Mouse (Mus musculus): ENCODE data around the gene Foxk1.
A peak's percentile ranks its signal among the peaks of the same experiment; 100 is the strongest.

Foxk1 gene

DNA sequence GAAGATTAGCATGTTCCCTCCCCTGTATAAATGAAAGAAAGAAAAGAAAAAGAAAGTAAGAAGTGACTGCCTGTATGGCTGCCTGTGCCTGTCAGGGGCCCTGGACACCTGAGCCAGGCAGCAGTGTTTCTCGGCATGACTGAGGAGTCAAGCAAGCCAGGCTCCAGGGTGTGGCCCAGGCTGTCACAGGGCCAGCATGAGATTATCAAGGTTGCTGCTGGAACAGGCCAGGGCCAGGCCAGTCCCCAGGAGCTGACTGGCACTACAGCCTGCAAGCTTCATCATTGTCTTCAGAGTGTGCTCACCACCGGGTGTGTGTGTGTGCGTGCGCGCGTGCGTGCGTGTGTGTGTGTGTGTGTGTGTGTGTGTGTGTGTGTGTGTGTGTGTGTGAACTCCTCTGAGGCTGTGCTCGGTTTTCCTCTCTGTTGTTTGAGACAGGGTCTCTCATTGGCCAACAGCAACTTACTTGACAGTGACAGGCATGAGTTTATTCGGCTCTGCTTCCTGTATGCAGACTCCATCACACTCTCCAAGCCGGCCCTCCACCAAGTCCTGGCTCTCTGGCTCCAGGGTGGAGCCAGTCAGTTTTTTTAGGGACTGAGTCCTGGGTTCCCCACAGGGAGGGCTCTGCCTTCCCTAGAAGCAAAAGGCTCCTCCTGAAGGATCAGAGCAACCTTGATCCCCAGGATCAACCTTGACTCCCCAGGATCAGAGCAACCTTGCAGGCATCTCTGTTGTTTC lies 43.7 kb downstream of the Foxk1 start:
- no peak for DNase-seq (ENCODE audit: low spot score in 2 of 2)

DNA sequence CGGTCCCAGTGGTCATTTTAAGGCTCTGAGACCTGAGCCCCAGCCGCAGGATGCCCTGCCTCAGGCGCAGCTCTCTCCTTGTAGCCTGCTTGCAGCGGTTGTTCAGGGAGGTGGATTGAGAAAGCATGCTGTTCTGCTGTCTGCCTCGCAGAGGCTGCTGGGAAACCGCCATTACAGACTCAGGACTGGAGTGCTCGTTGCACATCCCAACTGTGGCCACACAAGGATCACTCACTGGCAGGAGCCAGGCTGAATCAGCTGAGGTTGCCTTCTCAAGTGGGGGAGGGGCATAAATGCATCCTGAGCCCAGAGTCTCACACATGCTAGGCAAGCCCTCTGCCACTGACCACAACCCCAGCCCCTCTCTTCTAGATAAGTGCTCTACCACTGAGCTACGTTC lies 44.4 kb downstream of the Foxk1 start:
- no peak for DNase-seq (ENCODE audit: low spot score in 2 of 2)

DNA sequence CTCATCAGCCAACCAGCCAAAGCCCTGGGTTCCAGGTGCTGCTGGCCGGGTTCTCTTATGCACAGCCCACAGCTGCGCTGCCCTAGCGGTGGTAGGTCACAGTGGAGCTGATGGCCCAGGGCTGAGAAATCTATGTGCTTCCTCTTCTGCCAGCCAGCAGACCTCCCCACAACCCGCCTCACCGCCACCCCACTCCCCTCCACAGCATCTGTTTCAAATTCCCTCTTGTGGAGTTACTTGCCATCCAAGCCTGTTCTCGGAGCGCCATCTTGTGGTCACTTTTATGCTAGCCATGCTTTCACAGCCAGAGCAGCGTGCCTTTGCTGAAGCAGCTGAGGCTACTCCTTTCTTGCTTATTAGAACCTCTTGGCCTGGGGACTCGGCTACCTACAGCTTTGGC lies 46.8 kb downstream of the Foxk1 start:
- peak; percentile 84 to 88 for DNase-seq (ENCODE audit: low spot score in 2 of 2)

DNA sequence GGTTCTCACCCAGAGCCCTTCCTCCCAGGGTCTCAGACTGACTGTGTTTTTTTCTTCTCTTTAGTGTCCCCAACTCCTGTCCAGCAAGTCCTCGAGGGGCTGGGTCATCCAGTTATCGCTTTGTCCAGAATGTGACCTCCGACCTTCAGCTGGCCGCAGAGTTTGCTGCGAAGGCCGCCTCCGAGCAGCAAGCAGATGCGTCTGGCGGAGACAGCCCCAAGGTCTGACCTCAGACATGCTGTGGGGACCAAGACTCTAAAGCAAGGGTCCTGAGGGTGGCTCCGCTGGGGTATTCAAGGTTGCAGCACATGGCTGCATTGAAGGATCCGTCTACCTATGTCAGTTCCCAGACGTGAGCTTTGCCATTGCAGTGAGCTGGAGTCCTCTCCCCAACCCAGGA lies 47.3 kb downstream of the Foxk1 start:
- no peak for DNase-seq (ENCODE audit: low spot score in 2 of 2)

DNA sequence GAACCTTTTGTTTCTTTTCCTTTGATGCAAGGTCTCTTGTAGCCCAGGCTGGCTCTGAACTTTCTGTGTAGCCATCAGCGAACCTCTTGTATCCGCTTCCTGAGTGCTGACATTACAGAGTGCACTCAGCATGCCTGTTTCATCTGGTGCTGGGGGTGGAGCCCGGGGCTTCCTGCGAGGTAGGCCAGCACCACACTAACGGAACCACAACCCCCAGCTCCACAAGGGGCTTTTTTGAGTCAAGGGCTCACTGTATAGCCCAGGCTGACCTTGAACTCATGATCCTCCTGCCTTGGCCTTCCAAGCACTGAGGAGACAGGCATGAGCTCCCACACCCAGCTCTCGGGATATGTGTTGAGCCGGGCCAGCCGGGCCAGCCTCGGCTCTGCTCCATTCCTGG lies 49.5 kb downstream of the Foxk1 start:
- DNase-seq (ENCODE audit: low spot score in 2 of 2) = no peak

DNA sequence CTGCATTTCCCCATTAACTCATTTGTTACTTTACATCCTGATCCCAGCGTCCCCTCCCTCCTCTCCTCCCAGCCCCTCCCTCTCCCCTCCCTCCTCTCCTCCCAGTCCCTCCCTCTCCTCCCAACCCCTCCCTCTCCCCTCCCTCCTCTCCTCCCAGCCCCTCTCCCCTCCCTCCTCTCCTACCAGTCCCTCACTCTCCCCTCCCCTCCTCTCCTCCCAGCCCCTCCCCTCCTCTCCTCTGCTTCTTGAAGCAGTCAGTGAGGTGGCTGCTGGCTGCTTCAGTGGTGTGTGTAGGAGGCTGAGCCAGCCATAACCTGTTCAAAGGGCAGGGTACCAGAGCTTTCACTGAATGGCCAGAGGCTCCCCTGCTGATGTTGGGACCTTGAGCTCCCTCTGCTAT lies 50.5 kb downstream of the Foxk1 start:
- DNase-seq (ENCODE audit: low spot score in 2 of 2) = no peak

DNA sequence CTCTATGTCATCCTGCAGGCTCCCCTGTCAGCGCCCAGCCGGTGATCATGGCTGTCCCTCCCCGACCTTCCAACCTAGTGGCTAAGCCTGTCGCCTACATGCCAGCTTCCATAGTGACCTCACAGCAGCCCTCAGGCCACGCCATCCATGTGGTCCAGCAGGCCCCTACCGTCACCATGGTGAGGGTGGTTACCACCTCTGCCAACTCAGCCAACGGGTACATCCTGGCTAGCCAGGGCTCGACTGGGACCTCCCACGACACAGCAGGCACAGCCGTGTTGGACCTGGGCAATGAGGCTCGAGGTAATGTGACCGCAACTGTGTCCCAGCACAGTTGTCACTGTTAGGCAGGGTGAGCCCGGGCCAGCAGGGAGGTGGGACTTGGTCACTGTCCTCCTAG lies 52.4 kb downstream of the Foxk1 start:
- no peak for DNase-seq (ENCODE audit: low spot score in 2 of 2)

DNA sequence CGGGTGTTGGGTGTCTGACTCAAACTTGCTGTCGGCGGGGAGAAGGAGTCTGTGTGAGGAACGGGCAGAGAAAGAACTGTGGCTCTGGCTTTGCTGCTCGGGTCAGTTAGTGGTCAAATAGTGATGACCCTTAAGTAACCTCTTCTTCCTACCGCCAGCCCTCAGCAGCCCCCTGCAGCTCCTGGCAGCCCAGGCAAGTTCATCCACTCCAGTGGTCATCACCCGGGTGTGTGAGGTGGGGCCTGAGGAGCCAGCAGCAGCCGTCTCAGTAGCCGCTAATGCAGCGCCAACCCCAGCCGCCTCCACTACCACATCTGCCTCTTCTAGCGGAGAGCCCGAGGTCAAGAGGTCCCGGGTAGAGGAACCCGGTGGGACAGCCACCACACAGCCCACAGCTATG lies 55.0 kb downstream of the Foxk1 start:
- no peak for DNase-seq (ENCODE audit: low spot score in 2 of 2)

DNA sequence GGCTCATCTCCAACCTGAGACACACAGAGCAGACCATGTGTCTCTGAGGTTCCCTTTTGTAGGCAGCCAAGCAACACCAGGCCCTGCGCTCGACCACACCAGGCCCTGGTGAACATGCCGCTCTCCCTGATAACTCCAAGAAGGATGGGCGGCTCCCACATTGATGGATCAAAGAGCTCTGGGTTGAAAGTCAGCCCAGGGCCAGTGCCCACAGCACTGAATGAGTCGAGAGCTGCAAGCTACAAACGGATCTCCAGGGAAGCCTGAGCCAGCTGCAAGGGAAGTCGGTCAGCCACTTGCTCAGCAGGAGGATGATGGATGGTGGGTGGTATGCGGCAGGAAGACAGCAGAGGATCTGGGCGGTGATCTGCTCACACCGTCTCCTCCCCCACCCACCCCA lies 56.0 kb downstream of the Foxk1 start:
- DNase-seq (ENCODE audit: low spot score in 2 of 2) = no peak

DNA sequence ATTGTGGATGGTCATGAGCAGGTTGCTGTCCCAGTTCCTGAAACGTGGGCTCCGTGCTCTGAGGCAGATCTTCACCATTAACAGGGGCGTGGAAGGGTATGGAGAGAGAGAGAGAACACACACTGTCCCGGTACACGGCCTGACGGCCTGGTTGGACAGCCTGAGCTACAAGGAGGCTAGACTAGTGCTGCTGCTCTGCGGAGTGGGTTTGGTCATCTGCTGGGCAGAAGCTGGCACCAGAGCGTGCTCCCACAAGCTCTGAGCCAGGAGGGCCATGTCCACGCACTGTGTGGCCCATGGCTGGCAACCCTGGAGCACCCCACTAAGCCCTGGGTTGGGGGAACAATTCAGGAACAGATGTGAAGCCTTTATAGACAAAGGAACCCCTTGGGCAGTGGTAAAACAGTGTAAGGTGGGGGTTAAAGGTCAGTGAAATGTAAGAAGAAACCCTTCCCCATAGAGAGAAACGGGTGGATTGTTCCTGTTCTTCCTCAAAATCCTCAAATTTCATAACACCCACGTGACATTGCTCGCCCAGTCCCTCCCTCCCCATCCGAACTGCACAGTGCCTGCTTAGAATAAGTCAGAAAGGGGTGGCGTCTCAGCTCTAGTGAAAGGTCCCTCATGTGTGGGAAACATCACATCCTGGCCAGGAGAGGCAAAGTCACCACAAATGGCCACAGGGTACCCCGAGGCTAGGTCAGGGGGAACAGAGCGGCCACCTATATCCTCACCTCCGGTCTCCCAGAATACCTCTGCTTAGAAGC lies 57.7 kb downstream of the Foxk1 start:
- DNase-seq (ENCODE audit: low spot score in 2 of 2) = no peak

DNA sequence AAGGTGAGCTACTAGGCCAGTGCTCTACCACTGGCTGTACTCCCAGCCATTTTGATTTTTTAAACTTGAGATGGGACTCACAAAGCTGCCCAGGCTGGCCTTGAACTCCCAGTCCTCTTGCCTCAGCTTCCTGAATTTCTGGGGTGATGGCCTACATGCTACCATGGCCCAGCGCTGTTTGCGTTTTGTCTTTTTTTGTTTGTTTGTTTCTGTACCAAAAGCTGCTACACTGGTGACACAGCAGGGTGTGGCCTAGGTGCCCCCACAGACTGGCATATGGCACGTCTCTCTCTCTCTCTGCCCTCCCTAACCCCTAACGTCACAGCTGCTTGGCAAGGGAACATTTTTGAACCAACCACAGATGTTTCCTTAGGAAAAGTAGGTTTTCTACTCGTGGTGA lies 58.5 kb downstream of the Foxk1 start:
- DNase-seq (ENCODE audit: low spot score in 2 of 2) = no peak

DNA sequence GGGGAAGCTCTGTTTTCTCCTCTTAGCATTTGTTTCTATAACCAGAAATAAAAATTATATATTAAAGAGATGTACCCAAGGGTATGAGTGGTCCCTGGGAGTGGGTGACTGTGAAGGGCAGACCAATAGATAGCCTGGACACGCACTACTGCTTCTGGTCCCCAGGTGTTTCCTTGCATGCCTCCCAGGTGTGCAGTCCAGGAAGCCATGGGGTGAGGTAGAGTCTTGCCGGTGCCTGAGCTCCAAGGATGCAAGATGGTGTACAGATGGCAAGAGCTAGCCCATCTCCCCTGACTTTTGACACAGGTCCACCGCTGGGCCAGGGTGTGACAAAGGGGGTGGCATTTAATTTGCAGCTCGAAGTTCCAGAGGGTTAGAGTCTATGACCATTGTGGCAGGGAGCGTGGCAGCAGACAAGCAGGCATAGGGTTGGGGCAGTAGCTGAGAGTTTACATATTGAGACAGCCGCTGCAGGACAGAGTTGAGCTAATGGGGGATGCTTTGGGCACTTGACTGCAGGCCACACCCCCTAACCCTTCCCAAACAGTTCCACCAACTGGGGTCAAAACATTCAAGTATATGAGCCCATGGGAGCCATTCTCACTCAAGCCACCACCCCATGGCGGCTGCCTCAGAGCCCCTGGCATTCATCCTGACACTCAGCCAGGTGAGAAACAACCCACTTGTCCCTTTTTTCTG lies 60.8 kb downstream of the Foxk1 start:
- DNase-seq (ENCODE audit: low spot score in 2 of 2) = no peak

DNA sequence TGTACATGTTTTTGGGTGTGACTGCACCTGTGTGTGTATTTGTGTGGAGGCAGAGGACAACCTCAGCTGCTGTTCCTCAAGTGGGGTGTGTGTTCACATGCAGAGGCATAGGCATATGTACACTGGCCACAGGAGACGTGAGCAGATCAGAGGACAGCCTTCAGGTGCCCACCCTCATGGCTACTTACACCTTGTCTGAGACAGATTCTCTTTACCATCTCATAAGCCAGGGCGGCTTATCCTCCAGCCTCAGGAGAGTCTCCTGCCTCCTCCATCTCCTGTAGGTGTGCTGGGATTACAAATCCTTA lies 61.3 kb downstream of the Foxk1 start:
- DNase-seq (ENCODE audit: low spot score in 2 of 2) = no peak

DNA sequence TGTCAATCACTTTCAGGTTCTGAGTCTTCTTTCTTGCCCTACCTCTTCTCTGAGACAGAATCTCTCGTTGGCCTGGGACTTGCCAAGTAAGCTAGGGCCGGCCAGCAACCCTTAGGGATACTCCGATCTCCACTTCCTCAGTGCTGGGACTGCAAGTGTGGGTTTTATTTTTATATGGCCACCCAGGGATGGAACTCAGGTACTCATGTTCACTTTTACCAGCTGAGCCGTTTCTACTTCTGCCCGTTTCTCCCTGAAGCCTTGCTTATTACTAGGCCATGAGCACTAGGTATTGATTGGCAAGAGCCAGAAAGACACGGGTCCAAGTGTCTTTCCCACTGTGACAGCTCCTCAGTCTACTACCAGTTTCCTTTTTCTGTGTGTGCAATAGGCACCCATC lies 61.7 kb downstream of the Foxk1 start:
- DNase-seq (ENCODE audit: low spot score in 2 of 2) = no peak

DNA sequence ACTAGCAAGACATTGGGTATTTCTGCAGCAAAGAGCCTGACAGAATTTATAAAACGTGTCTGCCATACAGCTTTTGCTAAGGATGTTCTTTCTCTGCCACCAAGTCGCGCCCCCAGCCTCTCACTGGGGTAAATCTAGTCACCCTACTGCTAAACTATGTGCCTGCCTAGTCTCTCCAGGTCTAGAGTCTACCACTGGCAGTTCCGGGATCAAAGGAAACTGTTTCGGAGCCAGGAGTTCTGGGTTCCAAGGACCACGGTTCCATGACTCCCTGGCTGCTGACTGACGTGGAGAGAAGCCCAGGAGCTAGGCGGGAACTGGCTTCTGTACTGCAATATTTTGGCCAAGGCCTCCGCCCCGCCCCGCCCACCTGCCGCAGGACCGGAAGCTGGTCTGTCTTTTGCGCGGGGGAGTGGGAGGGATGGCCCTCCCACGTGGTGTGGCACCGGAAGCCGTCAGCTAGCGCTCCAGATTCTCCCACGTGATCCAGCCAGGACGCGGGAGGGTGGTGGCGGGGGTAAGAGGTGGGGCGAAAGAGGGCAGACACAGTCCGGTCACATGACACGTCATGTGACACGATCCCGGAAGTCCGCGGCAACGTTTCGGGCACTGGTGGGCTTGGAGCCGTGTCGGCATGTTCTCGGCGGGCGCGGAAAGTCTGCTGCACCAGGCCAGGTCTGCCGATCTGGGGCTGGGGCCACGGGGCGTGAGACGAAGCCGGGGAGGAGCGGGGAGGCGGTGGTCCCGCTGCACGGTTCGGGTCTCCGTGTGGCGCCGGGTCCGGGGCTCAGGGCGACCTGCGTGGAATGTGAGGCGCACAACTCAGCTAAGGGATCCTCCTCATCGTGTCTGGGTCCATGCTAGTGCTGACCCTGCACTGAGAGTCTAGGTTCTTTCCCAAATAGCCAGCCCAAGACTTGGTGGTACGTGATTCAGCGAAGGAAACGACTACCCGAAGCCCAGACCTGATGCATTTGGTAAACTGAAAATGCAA lies 62.5 kb downstream of the Foxk1 start, which contains the start of gene Ap5z1:
Gene Ap5z1, plus strand, starts transcription at position 484 of the 994 bp plus-strand sequence.
- DNase-seq (ENCODE audit: low spot score in 2 of 2) = peak; percentile 91 to 95

DNA sequence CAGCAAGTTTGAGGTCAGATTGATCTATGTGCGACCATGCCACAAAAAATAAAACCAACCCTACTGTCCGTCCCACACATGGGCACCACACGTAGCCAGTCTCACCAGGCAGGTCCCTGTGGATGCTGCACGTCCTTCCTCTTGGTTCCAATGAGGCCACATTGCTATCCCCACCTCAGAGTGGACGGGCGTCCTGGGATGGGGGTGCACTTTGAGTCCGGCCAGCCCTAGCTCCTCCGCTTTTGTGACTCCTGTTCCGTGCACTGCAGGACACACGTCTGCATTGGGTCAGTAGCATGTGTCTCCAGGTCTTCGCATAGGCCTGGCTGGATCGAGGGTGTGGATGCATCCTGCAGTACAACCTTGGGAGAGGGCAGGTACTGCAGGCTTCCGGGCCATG lies 67.1 kb downstream of the Foxk1 start:
- DNase-seq (ENCODE audit: low spot score in 2 of 2) = no peak

DNA sequence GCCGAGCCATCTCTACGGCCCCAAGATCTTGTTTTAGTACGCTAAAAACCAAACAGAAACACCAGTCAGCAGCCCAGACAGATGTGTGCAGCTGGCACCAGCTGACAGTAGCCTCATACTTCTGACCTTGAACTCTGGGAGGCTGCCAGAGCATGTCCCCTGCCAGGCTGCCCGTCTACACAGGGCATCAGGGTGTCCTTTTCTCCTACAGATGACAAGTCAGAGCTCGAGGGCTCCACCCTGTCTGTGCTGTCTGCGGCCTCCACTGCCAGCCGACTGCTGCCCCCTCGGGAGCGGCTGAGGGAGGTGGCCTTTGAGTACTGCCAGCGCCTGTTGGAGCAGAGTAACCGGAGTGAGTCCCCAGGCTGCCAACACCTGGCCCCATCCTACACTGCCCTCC lies 68.5 kb downstream of the Foxk1 start:
- no peak for DNase-seq (ENCODE audit: low spot score in 2 of 2)

DNA sequence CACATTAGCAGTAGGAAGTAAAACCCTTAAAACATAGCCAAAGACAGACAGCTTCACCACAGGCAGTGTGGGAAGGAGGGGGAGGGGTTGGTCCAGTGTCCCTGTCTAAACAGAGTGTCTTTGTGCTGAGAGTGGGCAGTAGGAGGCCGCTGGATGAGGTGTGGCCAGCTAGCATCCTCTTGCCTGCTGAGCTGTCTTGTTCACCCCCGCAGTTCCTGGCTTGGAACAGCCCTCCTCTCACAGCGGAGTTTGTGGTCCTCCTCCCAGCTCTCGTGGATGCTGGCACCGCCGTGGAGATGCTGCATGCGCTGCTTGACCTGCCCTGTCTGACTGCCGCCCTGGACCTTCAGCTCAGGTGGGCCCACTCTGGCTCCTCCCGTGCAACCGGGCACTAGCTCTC lies 72.4 kb downstream of the Foxk1 start:
- no peak for DNase-seq (ENCODE audit: low spot score in 2 of 2)

DNA sequence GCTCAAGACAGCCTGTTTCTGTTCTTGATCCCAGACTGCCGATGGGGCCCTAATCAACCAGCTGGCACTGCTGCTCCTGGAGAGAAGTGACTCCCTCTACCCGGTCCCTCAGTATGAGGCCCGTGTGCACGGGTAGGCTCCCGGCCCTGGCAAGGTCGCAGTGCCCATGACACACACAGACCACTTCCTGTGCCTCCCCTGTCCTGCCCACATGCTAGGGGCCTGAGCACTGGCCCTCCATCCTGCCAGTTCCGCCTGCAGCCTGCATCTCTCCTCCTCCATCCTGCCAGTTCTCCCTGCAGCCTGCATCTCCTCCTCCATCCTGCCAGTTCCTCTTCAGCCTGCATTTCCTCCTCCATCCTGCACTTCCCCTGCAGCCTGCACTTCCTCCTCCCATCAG lies 74.4 kb downstream of the Foxk1 start:
- no peak for DNase-seq (ENCODE audit: low spot score in 2 of 2)

DNA sequence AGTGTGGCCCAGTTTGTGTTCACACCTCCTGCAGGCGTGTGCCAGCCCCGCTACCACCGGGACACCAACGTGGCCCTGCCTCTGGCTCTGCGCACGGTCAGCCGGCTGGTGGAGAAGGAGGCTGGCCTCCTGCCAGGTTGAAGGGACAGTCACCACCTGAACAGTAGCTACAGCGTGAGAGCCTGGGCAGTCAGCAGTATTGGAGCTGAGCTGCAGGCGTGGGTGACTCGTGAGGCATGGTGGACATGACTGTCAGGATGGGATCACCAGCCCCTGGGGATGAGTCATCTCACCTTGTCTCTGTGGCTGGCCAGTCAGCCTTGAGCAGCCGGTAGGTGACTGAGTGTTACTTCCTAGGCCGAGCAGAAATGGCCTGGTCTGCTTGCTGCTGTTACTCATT lies 76.0 kb downstream of the Foxk1 start:
- no peak for DNase-seq (ENCODE audit: low spot score in 2 of 2)

DNA sequence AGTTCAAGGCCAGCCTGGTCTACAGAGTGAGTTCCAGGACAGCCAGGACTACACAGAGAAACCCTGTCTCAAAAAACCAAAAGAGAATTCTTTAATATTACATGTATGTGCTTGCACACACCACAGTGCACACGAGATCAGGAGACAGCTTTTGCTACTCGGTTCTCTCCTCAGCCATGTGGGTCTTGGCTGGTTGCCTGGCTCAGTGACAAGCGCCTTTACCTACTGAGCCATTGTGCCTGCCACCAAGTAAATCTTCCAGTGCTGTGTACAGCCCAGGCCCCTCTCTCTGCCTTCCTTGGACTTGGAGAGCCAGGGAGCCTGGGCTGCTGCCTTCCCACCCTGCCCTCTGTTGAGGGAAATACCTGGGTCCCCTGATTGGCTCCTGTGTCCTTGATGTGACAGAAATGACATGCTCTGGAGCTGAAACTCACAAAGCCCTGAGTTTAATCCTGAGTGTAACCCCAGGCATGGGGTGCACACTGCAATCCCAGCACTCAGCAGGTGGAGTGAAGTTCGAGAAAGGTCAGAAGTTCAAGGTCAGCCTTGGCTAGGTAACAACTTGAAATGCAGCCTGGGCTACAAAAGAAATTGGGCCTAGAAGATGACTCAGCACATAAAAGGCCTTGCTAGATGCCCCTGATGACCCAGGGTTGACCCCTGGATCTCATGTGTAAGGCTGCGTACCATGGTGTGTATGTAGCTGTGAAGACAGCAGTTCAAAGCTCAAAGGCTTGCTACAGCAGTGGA lies 76.7 kb downstream of the Foxk1 start:
- no peak for DNase-seq (ENCODE audit: low spot score in 2 of 2)

Measured in frontal cortex, postnatal 10 days (tissue).